Mouse (Mus musculus) myocyte (in vitro differentiated cells): Measurements from ENCODE around the gene Snrpc.

ENCODE experiments used
- POLR2A ChIP-seq: IDR thresholded peaks from one replicate; pipeline ENCODE4 v1.6.1; 2011; ENCODE audit warnings: low read depth, mild to moderate bottlenecking, control low read depth, moderate library complexity; ENCODE audit not compliant: insufficient read length
- POLR2AphosphoS2 ChIP-seq: IDR thresholded peaks from one replicate; pipeline ENCODE4 v1.6.1; 2011; ENCODE audit warnings: low read depth, control low read depth; ENCODE audit not compliant: insufficient read length

- TF ChIP-seq POLR2AphosphoS2 (no peak), POLR2A (no peak)
These were observed 47.0 kb upstream of the Snrpc start for GRCm38 (mm10) chr17:27790976-27791375.
